Comparison of ENCODE assay signal across 19 mouse cellular contexts in genomic region chr10:40840086-40840485, GRCm38 (mm10). TPM values are rescaled to one million over a fixed set of nuclear protein-coding genes. Genes with fewer than 3 reads are reported as not detected.
DNase-seq lines count a peak whose midpoint lies in the region; ATAC-seq and TF ChIP-seq lines count a peak whose summit lies in the region.
"Had no signal": no experiment of that assay in that cellular context is flagged by ENCODE, and none has a peak within 500 bp of the region (broad histone marks: within the 10 kb centered on the region; RNA-seq: fewer than 3 reads in every experiment).

No protein-coding gene starts in this region.

- no peak overlapping the region for H3K4me2 ChIP-seq in heart, embryonic 11.5 days
- H3K4me2 ChIP-seq in midbrain, postnatal 0 days (ENCODE audit: low read depth, low read length, poor library complexity, severe bottlenecking) = no peak overlapping the region
- no peak overlapping the region for H3K4me2 ChIP-seq in hindbrain, embryonic 16.5 days (ENCODE audit: low read length)
- H3K4me2 ChIP-seq: heart, embryonic 15.5 days; hindbrain, embryonic 15.5 days; liver, embryonic 12.5 days; neural tube, embryonic 15.5 days had no signal

- intact Hi-C loops in heart, postnatal 14 days (cut with DNase I) = loop anchor here (5.0 kb wide), 1 partner anchor 42 kb away; the partner anchor contains the start of genes Cdc40 and Wasf1

- DNase-seq in heart, adult 11 months = peak; percentile 92
- DNase-seq in ES-CJ7 (ENCODE audit: low read depth, low spot score) (peak; percentile 68), ZHBTc4 (ENCODE audit: low read depth, low spot score) (peak; percentile 50)
- DNase-seq in heart, postnatal 14 days = peak; percentile 22 to 40
- no peak for DNase-seq in midbrain, postnatal 0 days (ENCODE audit: low spot score)
- no peak for DNase-seq in kidney, postnatal 25 days
- DNase-seq: kidney, adult 11 months; kidney, postnatal 36 days; left cerebral cortex, postnatal 4 days; thymus, postnatal 25 days had no signal

- 86% methylated on average over 5 of the region's 5 CpGs for WGBS in heart, embryonic 11.5 days (ENCODE audit: insufficient replicate concordance)
- WGBS in midbrain, postnatal 0 days = 86% methylated on average over 5 of the region's 5 CpGs
- WGBS in hindbrain, embryonic 16.5 days = 93% methylated on average over 5 of the region's 5 CpGs

- H3K4me1 ChIP-seq in heart, embryonic 11.5 days (ENCODE audit: control insufficient read depth, insufficient read depth, low read length) = peaks cover 6% of the 10 kb centered on the region; the same call in 1 of the 2 replicates
- H3K4me1 ChIP-seq in midbrain, postnatal 0 days (ENCODE audit: insufficient read depth, low read length) = no peaks in the 10 kb centered on the region
- H3K4me1 ChIP-seq in hindbrain, embryonic 16.5 days (ENCODE audit: control insufficient read depth, insufficient read depth, low read depth, low read length) = no peaks in the 10 kb centered on the region
- H3K4me1 ChIP-seq: hindbrain, embryonic 15.5 days; liver, embryonic 12.5 days had no signal

- H3K27me3 ChIP-seq in heart, embryonic 11.5 days (ENCODE audit: control insufficient read depth, insufficient read depth, low read length) = no peaks in the 10 kb centered on the region
- no peaks in the 10 kb centered on the region for H3K27me3 ChIP-seq in midbrain, postnatal 0 days (ENCODE audit: insufficient read depth, low read length)
- no peaks in the 10 kb centered on the region for H3K27me3 ChIP-seq in hindbrain, embryonic 16.5 days (replicated peaks; ENCODE audit: control insufficient read depth, insufficient read depth, low read length)
- H3K27me3 ChIP-seq: heart, embryonic 15.5 days; hindbrain, embryonic 15.5 days; liver, embryonic 12.5 days; neural tube, embryonic 15.5 days had no signal

- TF ChIP-seq CTCF in midbrain, postnatal 0 days (IDR thresholded peaks at IDR 0.05) = no peak

- no peak overlapping the region for H3K27ac ChIP-seq in heart, embryonic 11.5 days (ENCODE audit: low read depth, low read length)
- H3K27ac ChIP-seq in midbrain, postnatal 0 days (ENCODE audit: low read depth, low read length) = no peak overlapping the region
- no peak overlapping the region for H3K27ac ChIP-seq in hindbrain, embryonic 16.5 days (ENCODE audit: low read depth, low read length)
- H3K27ac ChIP-seq: heart, embryonic 15.5 days; hindbrain, embryonic 15.5 days; liver, embryonic 12.5 days; neural tube, embryonic 15.5 days had no signal

- H3K9me3 ChIP-seq in heart, embryonic 11.5 days (replicated peaks; ENCODE audit: control insufficient read depth, low read length) = no peaks in the 10 kb centered on the region
- H3K9me3 ChIP-seq in midbrain, postnatal 0 days (ENCODE audit: low read length) = no peaks in the 10 kb centered on the region
- no peaks in the 10 kb centered on the region for H3K9me3 ChIP-seq in hindbrain, embryonic 16.5 days (ENCODE audit: control insufficient read depth, low read length)
- H3K9me3 ChIP-seq: heart, embryonic 15.5 days; hindbrain, embryonic 15.5 days; liver, embryonic 12.5 days; neural tube, embryonic 15.5 days had no signal

- H3K9ac ChIP-seq in heart, embryonic 11.5 days (ENCODE audit: low read depth, low read length) = no peak overlapping the region
- no peak overlapping the region for H3K9ac ChIP-seq in midbrain, postnatal 0 days (replicated peaks; ENCODE audit: low read length, poor library complexity, severe bottlenecking)
- no peak overlapping the region for H3K9ac ChIP-seq in hindbrain, embryonic 16.5 days (ENCODE audit: low read depth, low read length)
- H3K9ac ChIP-seq: heart, embryonic 15.5 days; hindbrain, embryonic 15.5 days; liver, embryonic 12.5 days; neural tube, embryonic 15.5 days had no signal

- no peak for ATAC-seq in heart, embryonic 11.5 days (replicated peaks; ENCODE audit: insufficient number of reproducible peaks, low FRiP score, low TSS enrichment)
- no peak for ATAC-seq in midbrain, postnatal 0 days (ENCODE audit: low FRiP score)
- no peak for ATAC-seq in hindbrain, embryonic 16.5 days
- ATAC-seq: activated CD4-positive, CD25-positive, alpha-beta regulatory T cell, adult 4 months; CD4-positive, CD25-positive, alpha-beta regulatory T cell, adult 4 months; liver, embryonic 12.5 days had no signal

- H3K36me3 ChIP-seq in heart, embryonic 11.5 days (ENCODE audit: control insufficient read depth, insufficient read depth, low read length) = peaks cover 5% of the 10 kb centered on the region; the same call in 1 of the 2 replicates
- peaks cover 20% of the 10 kb centered on the region for H3K36me3 ChIP-seq in midbrain, postnatal 0 days (ENCODE audit: insufficient read depth, low read length)
- H3K36me3 ChIP-seq in hindbrain, embryonic 16.5 days (ENCODE audit: control insufficient read depth, insufficient read depth, low read length) = peaks cover 28% of the 10 kb centered on the region

- H3K4me3 ChIP-seq in heart, embryonic 11.5 days (ENCODE audit: low read depth, low read length) = no peak overlapping the region
- H3K4me3 ChIP-seq in midbrain, postnatal 0 days (ENCODE audit: low read depth, low read length) = no peak overlapping the region
- H3K4me3 ChIP-seq in hindbrain, embryonic 16.5 days (ENCODE audit: low read length) = no peak overlapping the region
- H3K4me3 ChIP-seq: heart, embryonic 15.5 days; hindbrain, embryonic 15.5 days; liver, embryonic 12.5 days; neural tube, embryonic 15.5 days had no signal

RNA-seq across cellular contexts. Expression of gene Cdc40, which starts 43.0 kb away (rescaled TPM):
- 23.3 and 26.5 TPM in 2 replicates for polyA plus RNA-seq in heart, embryonic 11.5 days (2014; fragmentation: Nextera tagmentation; extraction: Ambion mirVana)
- 10 to 100 TPM; 19.3 to 20.5 TPM for total RNA-seq in heart, postnatal 14 days (2021)
- 19.8 and 20.0 TPM in 2 replicates for total RNA-seq in midbrain, postnatal 0 days (2014; rRNA removed)
- polyA plus RNA-seq in midbrain, postnatal 0 days (2015; fragmentation: Nextera tagmentation; extraction: Ambion mirVana) = 12.7 and 13.7 TPM in 2 replicates
- polyA plus RNA-seq in hindbrain, embryonic 16.5 days (2015; fragmentation: Nextera tagmentation; extraction: Ambion mirVana) = 18.8 and 22.1 TPM in 2 replicates

RNA-seq across cellular contexts. Expression of gene Wasf1, which starts 43.2 kb away (rescaled TPM):
- polyA plus RNA-seq in heart, embryonic 11.5 days (2014; fragmentation: Nextera tagmentation; extraction: Ambion mirVana) = 16.6 and 19.5 TPM in 2 replicates
- 1 to 10 TPM; 1.3 to 1.4 TPM for total RNA-seq in heart, postnatal 14 days (2021)
- total RNA-seq in midbrain, postnatal 0 days (2014; rRNA removed) = 28.4 and 30.4 TPM in 2 replicates
- polyA plus RNA-seq in midbrain, postnatal 0 days (2015; fragmentation: Nextera tagmentation; extraction: Ambion mirVana) = 150 and 155 TPM in 2 replicates
- polyA plus RNA-seq in hindbrain, embryonic 16.5 days (2015; fragmentation: Nextera tagmentation; extraction: Ambion mirVana) = 98.1 and 123 TPM in 2 replicates
- total RNA-seq: monocyte, adult 5-6 weeks had no signal

Comparison
In these comparisons a context has a peak if more than half of its experiments do, and no peak if none do; other contexts are left out.
1. DNase-seq: peak in heart, adult 11 months (single experiment), ES-CJ7 (single experiment), ZHBTc4 (single experiment) and heart, postnatal 14 days (2 of 2); none in midbrain, postnatal 0 days (single experiment) and kidney, postnatal 25 days (0 of 2).